Comparison of ENCODE assay signal across 10 mouse cellular contexts in the genomic region with DNA sequence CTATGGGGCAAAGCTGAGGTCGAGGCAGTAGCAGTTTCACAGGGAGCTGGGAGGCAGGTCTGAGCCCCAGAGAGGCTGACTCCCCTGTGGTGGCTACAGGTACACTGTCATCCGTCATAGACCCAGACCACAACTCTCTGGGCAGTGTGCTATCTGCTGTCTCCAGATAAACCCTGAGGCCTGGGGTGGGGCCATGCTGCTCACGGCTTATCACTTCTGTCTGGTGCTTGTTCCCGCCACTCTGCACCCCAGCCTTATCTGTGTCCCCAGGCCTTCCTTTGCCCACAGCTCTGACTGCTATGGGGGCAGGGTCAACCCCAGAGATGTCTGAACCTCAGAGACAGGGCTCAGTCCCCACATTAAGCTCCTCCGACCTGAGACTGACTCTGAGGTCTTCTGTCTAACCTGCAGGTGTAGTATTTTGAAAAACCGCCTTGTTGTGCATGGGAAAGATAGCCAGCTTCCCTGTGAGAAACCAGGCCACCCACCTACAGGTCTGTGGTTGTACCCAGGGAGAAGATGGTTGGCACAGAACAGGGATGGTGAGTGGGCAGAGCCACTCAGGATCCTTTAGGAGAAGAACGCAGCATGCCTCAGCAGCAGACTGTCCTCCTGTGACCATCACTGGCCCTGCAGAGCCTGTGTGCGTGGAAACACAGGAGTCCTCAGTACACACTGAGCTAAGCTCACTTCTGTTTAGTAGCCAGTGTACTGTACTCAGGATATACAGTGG.
DNase-seq lines count a peak whose midpoint lies in the region; ATAC-seq lines count a peak whose summit lies in the region.
"Had no signal": no experiment of that assay in that cellular context is flagged by ENCODE, and none has a peak within 500 bp of the region (broad histone marks: within the 10 kb centered on the region; RNA-seq: fewer than 3 reads in every experiment).

No protein-coding gene starts in this region.

- WGBS in heart, embryonic 13.5 days = 23% methylated on average over 8 of the region's 8 CpGs
- 22% methylated on average over 8 of the region's 8 CpGs for WGBS in liver, embryonic 11.5 days

- DNase-seq in heart, postnatal 14 days = no peak
- DNase-seq in right cerebral cortex, adult 2 months (ENCODE audit: low spot score in 2 of 2) = peak; percentile 43 to 61
- no peak for DNase-seq in right cerebral cortex, postnatal 14 days
- peak; percentile 82 for DNase-seq in liver, embryonic 11.5 days (ENCODE audit: low spot score)
- peak; percentile 63 for DNase-seq in yolk sac, embryonic 10.5 days (ENCODE audit: low spot score)
- no peak for DNase-seq in thymus, postnatal 14 days
- no peak for DNase-seq in cerebellum, postnatal 10 days
- DNase-seq: kidney, postnatal 4 days had no signal

- peaks cover 98% of the 10 kb centered on the region for H3K4me1 ChIP-seq in heart, embryonic 13.5 days
- H3K4me1 ChIP-seq in liver, embryonic 11.5 days (replicated peaks; ENCODE audit: control insufficient read depth, insufficient read depth, low read length) = peaks cover 92% of the 10 kb centered on the region

- ATAC-seq in heart, embryonic 13.5 days (ENCODE audit: extremely low read depth, insufficient number of reproducible peaks, low FRiP score, low TSS enrichment) = peak; percentile 71
- ATAC-seq in liver, embryonic 11.5 days (replicated peaks; ENCODE audit: low FRiP score) = peak; percentile 90

- H3K4me3 ChIP-seq in heart, embryonic 13.5 days = no peak overlapping the region
- no peak overlapping the region for H3K4me3 ChIP-seq in liver, embryonic 11.5 days (ENCODE audit: low read depth, low read length)
- H3K4me3 ChIP-seq: midbrain, embryonic 12.5 days had no signal

- intact Hi-C loops in heart, postnatal 14 days (cut with DNase I) = no loop called here

- peak overlapping the region; percentile 92 for H3K27ac ChIP-seq in heart, embryonic 13.5 days (replicated peaks)
- peak overlapping the region; percentile 93 for H3K27ac ChIP-seq in liver, embryonic 11.5 days (ENCODE audit: low read depth, low read length)
- H3K27ac ChIP-seq: midbrain, embryonic 12.5 days had no signal

- H3K4me2 ChIP-seq in heart, embryonic 13.5 days = peak overlapping the region; percentile 31
- H3K4me2 ChIP-seq in liver, embryonic 11.5 days = peak overlapping the region; percentile 54
- H3K4me2 ChIP-seq: midbrain, embryonic 12.5 days had no signal

- no peaks in the 10 kb centered on the region for H3K27me3 ChIP-seq in heart, embryonic 13.5 days (replicated peaks)
- H3K27me3 ChIP-seq in liver, embryonic 11.5 days (replicated peaks; ENCODE audit: control insufficient read depth, insufficient read depth, low read length) = no peaks in the 10 kb centered on the region

- no peaks in the 10 kb centered on the region for H3K36me3 ChIP-seq in heart, embryonic 13.5 days
- H3K36me3 ChIP-seq in liver, embryonic 11.5 days (ENCODE audit: control insufficient read depth, insufficient read depth, low read length) = no peaks in the 10 kb centered on the region
- H3K36me3 ChIP-seq: midbrain, embryonic 12.5 days had no signal

- H3K9me3 ChIP-seq in heart, embryonic 13.5 days = no peaks in the 10 kb centered on the region
- no peaks in the 10 kb centered on the region for H3K9me3 ChIP-seq in liver, embryonic 11.5 days (ENCODE audit: control insufficient read depth, low read length)
- H3K9me3 ChIP-seq: midbrain, embryonic 12.5 days had no signal

- peak overlapping the region; percentile 41 for H3K9ac ChIP-seq in heart, embryonic 13.5 days
- peak overlapping the region; percentile 71 for H3K9ac ChIP-seq in liver, embryonic 11.5 days (ENCODE audit: low read depth, low read length)
- H3K9ac ChIP-seq: midbrain, embryonic 12.5 days had no signal

Comparison
In these comparisons a context has a peak if more than half of its experiments do, and no peak if none do; other contexts are left out.
1. DNase-seq: peak in right cerebral cortex, adult 2 months (2 of 2), liver, embryonic 11.5 days (single experiment) and yolk sac, embryonic 10.5 days (single experiment); none in heart, postnatal 14 days (0 of 2), right cerebral cortex, postnatal 14 days (single experiment), thymus, postnatal 14 days (single experiment) and cerebellum, postnatal 10 days (0 of 2).